Mouse (Mus musculus) ovary, adult 10 weeks (tissue): ENCODE results near the gene Srm. TPM values are rescaled to one million over a fixed set of nuclear protein-coding genes. Genes with fewer than 3 reads are reported as not detected.

Experiments
- polyA plus RNA-seq: library from polyadenylated mRNA; stranded (reverse); fragments of 350-450 nt; fragmentation: Illumina TruSeq; extraction: RNeasy Lipid Tissue Mini Kit (QIAGEN cat#74804); gene quantifications from one replicate; pipeline ENCODE4 v1.2.3, GENCODE M21; 2014

Gene Srm
- polyA plus RNA-seq, result not detected

DNA sequence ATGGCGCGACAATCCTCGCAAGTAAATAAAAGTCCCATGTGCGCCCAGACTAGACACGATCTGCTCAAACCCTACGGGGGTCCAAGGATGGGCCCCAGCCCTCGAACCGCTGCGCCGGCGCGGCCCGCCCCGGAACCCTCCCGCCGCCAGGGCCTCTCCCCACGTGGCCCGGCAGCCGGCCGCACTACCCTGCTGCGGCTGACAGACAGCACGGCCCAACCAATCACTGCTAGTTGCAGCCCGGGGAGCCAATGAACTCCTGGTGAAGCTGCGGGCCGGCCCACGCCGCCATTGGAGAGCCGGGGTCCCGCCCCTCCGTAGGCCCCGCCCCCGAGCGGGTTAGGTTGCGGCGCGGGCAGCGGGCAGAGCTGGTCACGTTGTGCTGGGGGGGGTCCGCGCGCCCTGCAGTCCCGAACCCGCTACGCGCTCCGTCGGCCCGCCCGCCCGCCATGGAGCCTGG lies at the start of gene Srm:
Srm (plus strand) TSS at position 333 of the 460 bp plus-strand sequence.

DNA sequence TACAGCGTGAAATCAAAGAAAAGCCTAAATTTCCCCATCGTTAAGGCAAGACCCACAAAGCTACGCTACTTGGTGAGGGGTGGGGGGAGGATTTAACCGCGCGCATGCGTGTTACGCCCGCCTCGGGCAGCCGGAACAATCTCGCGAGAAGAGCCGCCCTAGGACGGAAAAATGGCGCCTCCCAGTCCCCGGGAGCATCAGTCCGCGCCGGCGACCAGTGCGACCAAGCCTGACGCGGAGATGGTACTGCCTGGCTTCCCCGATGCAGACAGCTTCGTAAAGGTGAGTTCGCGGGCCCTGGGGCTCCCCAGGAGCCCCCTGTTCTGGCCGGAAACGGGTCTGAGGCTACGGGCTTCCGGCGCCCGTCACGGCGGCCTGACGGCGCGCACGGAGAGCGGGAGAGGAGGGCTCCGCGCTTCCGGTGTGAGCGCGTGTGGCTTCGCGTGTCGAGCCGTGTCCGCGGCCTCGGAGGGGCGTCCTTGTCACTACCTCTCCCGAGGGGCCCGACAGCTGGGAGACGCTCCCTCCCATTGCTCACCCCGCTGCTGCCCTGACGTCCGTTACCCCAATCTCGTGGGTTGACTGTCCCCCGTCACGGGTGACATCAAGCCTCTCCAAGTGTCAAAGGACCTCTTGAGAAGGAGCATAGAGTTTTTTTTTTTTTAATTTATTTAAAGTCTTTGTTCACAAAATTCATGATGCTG lies 32.9 kb upstream of the Srm start, which contains the start of gene Exosc10:
Exosc10 (plus strand) TSS at position 133 of the 704 bp plus-strand sequence.

GRCm38 (mm10) chr4:148602357-148603120 lies 11.2 kb downstream of the Srm start, which contains the start of gene Masp2:
Masp2 (plus strand) TSS chr4:148602554.

DNA sequence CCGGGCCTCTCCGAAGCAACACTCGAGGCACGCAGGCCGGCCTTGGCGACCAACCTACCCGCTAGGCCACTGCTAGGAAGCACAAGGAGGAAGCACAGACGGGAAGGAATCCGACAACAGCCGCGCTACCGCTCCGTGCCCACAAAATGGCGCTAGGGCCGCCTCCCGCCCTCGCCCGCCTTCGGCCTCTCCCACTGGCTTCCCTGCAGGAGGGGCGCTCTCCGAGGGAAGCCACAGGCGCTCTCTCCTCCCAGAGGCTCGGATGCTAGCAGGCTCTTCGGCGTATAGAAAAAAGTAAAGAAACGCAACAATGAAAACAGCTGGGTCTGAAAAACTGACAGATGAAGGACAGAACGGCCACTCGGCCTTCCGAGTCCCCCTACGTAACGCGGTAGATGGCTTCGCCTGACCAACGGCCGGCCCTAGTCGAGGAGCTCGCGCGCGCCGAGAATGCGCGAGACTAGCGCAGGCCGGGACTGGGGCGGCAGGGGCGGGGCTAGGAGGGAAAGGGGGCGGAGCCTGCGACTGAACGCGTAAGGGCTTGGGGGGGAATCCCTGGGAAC lies 35.4 kb downstream of the Srm start, which contains the start of gene Tardbp:
Tardbp (minus strand) TSS at position 397 of the 563 bp plus-strand sequence.

DNA sequence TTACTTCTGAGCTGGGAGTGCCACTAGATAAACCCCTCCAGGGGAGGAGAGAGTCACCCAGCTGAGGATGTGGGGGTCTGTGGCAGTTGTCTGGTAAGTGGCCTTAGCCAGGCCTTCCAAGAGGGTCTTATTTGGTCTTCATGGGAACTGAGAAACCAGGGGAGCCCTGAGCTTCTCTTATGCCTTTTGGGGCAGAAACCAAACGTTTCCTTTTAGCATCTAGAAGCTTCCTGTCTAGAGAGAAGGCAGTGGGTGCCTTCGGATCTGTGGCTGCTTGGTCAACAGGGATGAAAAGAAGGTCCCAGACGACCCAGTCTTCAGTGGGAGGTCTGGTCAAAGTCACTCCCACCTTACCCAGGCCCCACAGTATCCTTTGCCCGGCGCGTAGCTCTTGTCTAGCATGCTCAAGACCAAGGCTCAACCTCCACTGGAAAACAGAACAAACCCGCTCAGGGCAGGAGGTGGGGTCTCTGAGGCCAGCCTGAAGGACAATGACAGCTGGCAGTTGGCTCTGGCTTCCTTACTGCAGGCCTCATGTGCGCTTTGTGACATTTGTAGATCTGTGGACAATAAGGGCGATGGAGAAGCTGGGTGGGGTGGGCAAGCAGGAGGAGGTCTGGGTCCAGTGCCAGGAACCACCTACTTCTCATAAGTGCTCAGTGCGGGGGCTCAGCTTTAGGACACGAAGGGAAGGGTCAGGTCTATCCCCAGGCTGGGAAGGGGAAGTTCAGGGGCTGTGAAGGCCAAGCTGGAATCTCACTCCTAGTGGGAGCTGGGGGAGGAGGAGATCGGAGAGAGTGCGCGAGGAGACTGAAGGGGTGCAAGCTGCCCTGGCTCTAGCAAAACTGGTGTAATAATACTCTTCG lies 52.2 kb downstream of the Srm start, which contains the start of gene Gm572:
Gm572 (plus strand) TSS at position 27 of the 866 bp plus-strand sequence.

Other genes with a start within 250 kb of the Srm start
- gene Ubiad1, start 146.7 kb upstream of the Srm start, polyA plus RNA-seq, result 4.4 TPM
- 6.1 TPM for gene Mtor, start 142.9 kb upstream of the Srm start, polyA plus RNA-seq
- gene Angptl7, start 91.0 kb upstream of the Srm start, polyA plus RNA-seq, result 0.74 TPM
- 6.6 TPM for gene Exosc10, start 33.1 kb upstream of the Srm start, polyA plus RNA-seq
- not detected for gene Masp2, start 11.1 kb downstream of the Srm start, polyA plus RNA-seq
- 1,046 TPM for gene Tardbp, start 35.5 kb downstream of the Srm start, polyA plus RNA-seq
- not detected for gene Gm572, start 51.8 kb downstream of the Srm start, polyA plus RNA-seq
- 2.1 TPM for gene Casz1, start 212.9 kb downstream of the Srm start, polyA plus RNA-seq